Mouse (Mus musculus) hindbrain, embryonic 16.5 days (tissue): ENCODE measurements around the gene Gm49395. TPM values are rescaled to one million over a fixed set of nuclear protein-coding genes. Genes with fewer than 3 reads are reported as not detected.

Source experiments
- ATAC-seq: fragments of 200-750 bp; cut with Nextera tagmentation; 2 replicates; pipeline ENCODE4 v1.8.0; 2017; ENCODE audit warnings: moderate TSS enrichment, moderate library complexity
- H3K27ac ChIP-seq: fragments of 300-500 bp; sonication (generic); 2 replicates; pipeline ENCODE4 v1.5.1; 2014; ENCODE audit warnings: low read depth, mild to moderate bottlenecking, control low read depth, low read length, moderate library complexity
- H3K27me3 ChIP-seq: fragments of 300-500 bp; sonication (generic); replicated peaks from 2 replicates; pipeline ENCODE4 v1.6.1; 2014; ENCODE audit warnings: low read length; ENCODE audit not compliant: control insufficient read depth, insufficient read depth
- H3K36me3 ChIP-seq: fragments of 300-500 bp; sonication (generic); 2 replicates; pipeline ENCODE4 v1.6.1; 2014; ENCODE audit warnings: mild to moderate bottlenecking, low read length, moderate library complexity, mixed read lengths; ENCODE audit not compliant: control insufficient read depth, insufficient read depth
- H3K4me1 ChIP-seq: fragments of 300-500 bp; sonication (generic); 2 replicates; pipeline ENCODE4 v1.6.1; 2014; ENCODE audit warnings: low read depth, low read length; ENCODE audit not compliant: control insufficient read depth, insufficient read depth
- H3K4me2 ChIP-seq: fragments of 300-500 bp; sonication (generic); 2 replicates; pipeline ENCODE4 v1.6.1; 2014; ENCODE audit warnings: mild to moderate bottlenecking, low read length, control low read depth, moderate library complexity
- H3K4me3 ChIP-seq: fragments of 300-500 bp; sonication (generic); 2 replicates; pipeline ENCODE4 v1.5.1; 2014; ENCODE audit warnings: mild to moderate bottlenecking, low read length, control low read depth, moderate library complexity
- H3K9ac ChIP-seq: fragments of 300-500 bp; sonication (generic); 2 replicates; pipeline ENCODE4 v1.6.1; 2014; ENCODE audit warnings: low read depth, mild to moderate bottlenecking, control low read depth, low read length, moderate library complexity
- H3K9me3 ChIP-seq: fragments of 300-500 bp; sonication (generic); 2 replicates; pipeline ENCODE4 v1.6.1; 2014; ENCODE audit warnings: mild to moderate bottlenecking, low read length, moderate library complexity; ENCODE audit not compliant: control insufficient read depth
- WGBS: fragments of 180-500 bp; shearing (Covaris S2); extraction: QIAGEN DNeasy Blood & Tissue Kit; methylation state at CpG from one replicate; pipeline ENCODE4 v1.1.7; 2014; 5-methylcytosine and 5-hydroxymethylcytosine counted together
- polyA plus RNA-seq: library from polyadenylated mRNA; unstranded; fragments of >200 nt; fragmentation: Nextera tagmentation; extraction: Ambion mirVana; gene quantifications from 2 replicates; pipeline ENCODE4 v1.2.1, GENCODE M21; 2015

Gene Gm49395
- polyA plus RNA-seq, 1 experiment from 2014 or later, result 3.4 TPM

GRCm38 (mm10) chr13:115050660-115051559, 50.8 kb downstream of the Gm49395 start:
- 70% methylated on average over 13 of the region's 13 CpGs for WGBS
- ATAC-seq, result peak; percentile 80
- H3K9ac ChIP-seq, result no peak overlapping the region
- H3K4me2 ChIP-seq, result no peak overlapping the region
- no peaks in the 10 kb centered on the region for H3K9me3 ChIP-seq
- H3K4me1 ChIP-seq, result no peaks in the 10 kb centered on the region
- no peak overlapping the region for H3K27ac ChIP-seq
- no peak overlapping the region for H3K4me3 ChIP-seq
- H3K27me3 ChIP-seq, result no peaks in the 10 kb centered on the region
- H3K36me3 ChIP-seq, result no peaks in the 10 kb centered on the region

GRCm38 (mm10) chr13:115042652-115043051, 59.1 kb downstream of the Gm49395 start:
- WGBS, result 74% methylated on average over 2 of the region's 2 CpGs
- no peak overlapping the region for H3K9ac ChIP-seq
- no peaks in the 10 kb centered on the region for H3K4me1 ChIP-seq
- H3K27me3 ChIP-seq, result no peaks in the 10 kb centered on the region
- no peak for ATAC-seq
- H3K27ac ChIP-seq, result no peak overlapping the region
- no peaks in the 10 kb centered on the region for H3K36me3 ChIP-seq
- no peaks in the 10 kb centered on the region for H3K9me3 ChIP-seq
- no peak overlapping the region for H3K4me2 ChIP-seq
- no peak overlapping the region for H3K4me3 ChIP-seq

DNA sequence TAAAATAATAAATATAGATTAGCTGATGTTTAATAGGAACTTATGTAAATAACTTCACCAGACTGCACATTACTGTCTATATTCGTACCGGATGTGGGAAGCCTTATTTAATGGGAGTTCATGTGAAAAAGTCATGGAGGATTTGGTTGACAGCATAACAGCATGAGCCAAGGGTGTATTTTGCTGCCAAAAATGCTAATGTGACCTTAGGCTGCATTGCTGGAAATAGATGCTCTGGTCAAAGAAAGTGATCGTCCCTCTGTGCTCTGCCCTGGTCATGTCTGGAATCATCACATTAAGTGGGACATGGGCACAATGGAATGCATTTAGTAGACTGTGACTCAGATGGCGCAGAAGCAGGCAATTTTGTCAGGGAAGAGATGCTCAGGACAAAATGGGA, 64.4 kb downstream of the Gm49395 start:
- no peak overlapping the region for H3K4me3 ChIP-seq
- WGBS, result 43% methylated on average over 4 of the region's 4 CpGs
- ATAC-seq, result peak; percentile 83
- no peaks in the 10 kb centered on the region for H3K4me1 ChIP-seq
- H3K9ac ChIP-seq, result no peak overlapping the region
- no peaks in the 10 kb centered on the region for H3K9me3 ChIP-seq
- no peak overlapping the region for H3K27ac ChIP-seq
- no peaks in the 10 kb centered on the region for H3K36me3 ChIP-seq
- no peaks in the 10 kb centered on the region for H3K27me3 ChIP-seq
- no peak overlapping the region for H3K4me2 ChIP-seq

GRCm38 (mm10) chr13:115035387-115035786, 66.3 kb downstream of the Gm49395 start:
- Histone ChIP-seq H3K27ac (no peak overlapping the region), H3K9me3 (no peaks in the 10 kb centered on the region), H3K9ac (no peak overlapping the region), H3K4me2 (no peak overlapping the region), H3K4me3 (no peak overlapping the region), H3K27me3 (no peaks in the 10 kb centered on the region), H3K36me3 (no peaks in the 10 kb centered on the region), H3K4me1 (no peaks in the 10 kb centered on the region)
- no peak for ATAC-seq
- WGBS, result 81% methylated on average over 8 of the region's 8 CpGs

DNA sequence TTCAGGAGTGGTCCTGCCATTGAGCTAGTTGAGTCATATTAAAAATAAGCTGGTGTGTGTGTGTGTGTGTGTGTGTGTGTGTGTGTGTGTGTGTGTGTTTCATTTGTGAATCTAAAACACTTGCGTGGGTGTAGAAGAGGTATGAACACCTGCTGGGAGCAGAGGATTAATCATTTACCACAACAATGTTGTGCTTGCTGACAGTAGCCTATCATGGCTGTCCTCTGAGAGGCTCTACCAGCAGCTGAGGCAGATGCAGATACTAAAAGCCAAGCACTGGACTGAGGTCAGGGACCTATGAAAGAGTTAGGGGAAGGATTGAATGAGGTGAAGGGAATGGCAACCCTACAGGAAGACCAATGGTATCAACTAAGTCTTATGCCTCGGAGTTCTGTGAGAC, 68.6 kb downstream of the Gm49395 start:
- Histone ChIP-seq H3K4me1 (no peaks in the 10 kb centered on the region), H3K4me2 (no peak overlapping the region), H3K4me3 (no peak overlapping the region), H3K27me3 (no peaks in the 10 kb centered on the region), H3K9me3 (no peaks in the 10 kb centered on the region), H3K9ac (no peak overlapping the region), H3K27ac (no peak overlapping the region), H3K36me3 (no peaks in the 10 kb centered on the region)
- WGBS, result 73% methylated on average over 2 of the region's 2 CpGs
- ATAC-seq, result no peak

DNA sequence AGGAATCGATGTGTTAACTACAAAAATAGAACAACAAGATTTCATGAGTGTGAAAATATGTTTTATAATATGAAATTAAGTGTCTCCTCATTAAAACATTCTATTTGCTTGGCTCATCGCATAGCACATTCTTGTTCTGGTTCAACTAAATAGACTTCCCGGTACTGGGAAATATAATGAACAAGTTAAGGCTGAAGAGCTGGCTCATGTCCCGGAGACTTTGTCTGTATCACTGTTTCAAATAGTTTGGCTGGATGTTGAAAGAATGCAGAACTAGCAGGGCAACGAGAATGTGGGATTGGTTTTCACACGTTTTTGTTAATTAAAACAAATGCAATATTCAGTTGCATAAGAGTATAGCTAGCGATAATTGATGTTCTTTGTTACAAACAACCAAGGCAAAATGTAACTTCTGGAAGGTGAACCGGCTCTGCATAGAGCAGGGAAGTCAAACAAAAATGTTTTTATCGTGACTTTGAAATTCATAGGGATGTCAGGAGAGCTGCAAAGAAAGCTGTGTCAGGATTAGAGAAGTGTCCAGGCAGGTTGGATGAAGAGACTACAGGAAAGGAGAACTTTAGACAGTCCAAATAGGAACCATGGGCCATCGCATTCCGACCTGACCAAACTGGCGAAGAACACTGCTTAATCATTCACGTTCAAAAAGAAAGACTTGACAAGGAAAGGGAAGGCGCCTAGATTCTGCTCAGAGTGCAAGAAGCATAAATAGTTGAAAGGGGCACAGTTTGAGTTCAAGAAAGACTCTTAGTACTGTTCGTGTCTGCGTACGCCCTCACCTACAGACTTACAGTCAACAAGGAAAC, 70.3 kb downstream of the Gm49395 start:
- 79% methylated on average over 17 of the region's 17 CpGs for WGBS

GRCm38 (mm10) chr13:115025394-115025793, 76.3 kb downstream of the Gm49395 start:
- no peak overlapping the region for H3K4me3 ChIP-seq
- no peaks in the 10 kb centered on the region for H3K27me3 ChIP-seq
- no peak for ATAC-seq
- 84% methylated on average over 3 of the region's 3 CpGs for WGBS
- H3K9me3 ChIP-seq, result no peaks in the 10 kb centered on the region
- no peaks in the 10 kb centered on the region for H3K36me3 ChIP-seq
- no peaks in the 10 kb centered on the region for H3K4me1 ChIP-seq
- H3K4me2 ChIP-seq, result no peak overlapping the region
- H3K27ac ChIP-seq, result no peak overlapping the region
- no peak overlapping the region for H3K9ac ChIP-seq

More for the DNA sequence above, 70.3 kb downstream of the Gm49395 start:
- Histone ChIP-seq H3K36me3 (no peaks in the 10 kb centered on the region), H3K9me3 (no peaks in the 10 kb centered on the region), H3K27ac (no peak overlapping the region), H3K4me1 (no peaks in the 10 kb centered on the region), H3K4me2 (no peak overlapping the region), H3K4me3 (no peak overlapping the region), H3K27me3 (no peaks in the 10 kb centered on the region), H3K9ac (no peak overlapping the region)
- ATAC-seq, result no peak

DNA sequence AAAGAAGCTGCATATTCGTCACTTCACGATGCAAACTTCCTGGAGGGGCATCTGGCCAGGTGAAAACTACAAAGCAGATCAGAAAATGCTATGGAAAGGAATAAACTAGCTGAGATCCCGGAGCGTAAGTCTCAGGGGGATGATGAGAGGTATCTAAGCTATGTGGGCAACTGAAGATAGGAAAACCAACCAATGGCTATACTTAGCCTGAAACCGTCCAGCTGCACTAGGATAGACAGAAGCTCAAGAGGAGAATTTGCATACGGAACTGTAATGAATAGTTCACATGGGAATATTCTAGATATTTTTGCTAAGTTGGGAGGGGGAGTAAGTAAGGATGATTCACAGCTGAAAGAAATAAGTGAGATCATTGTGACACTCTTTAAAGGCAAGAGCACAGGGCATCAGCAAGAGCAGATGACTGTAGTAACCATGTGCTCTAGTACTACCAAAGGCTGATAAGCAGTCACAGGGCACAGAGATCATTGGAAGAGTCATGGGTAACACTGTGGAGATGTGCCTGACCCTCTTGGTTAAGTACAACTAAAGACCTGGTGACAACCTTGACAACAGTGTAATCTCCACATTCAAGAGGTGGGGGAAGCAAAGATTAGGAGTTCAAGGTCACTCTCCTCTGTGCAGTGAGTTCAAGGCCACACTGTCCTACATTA, 79.5 kb downstream of the Gm49395 start:
- 89% methylated on average over 6 of the region's 6 CpGs for WGBS

GRCm38 (mm10) chr13:115021411-115021810, 80.3 kb downstream of the Gm49395 start:
- Histone ChIP-seq H3K9ac (no peak overlapping the region), H3K9me3 (no peaks in the 10 kb centered on the region), H3K36me3 (no peaks in the 10 kb centered on the region), H3K4me2 (no peak overlapping the region), H3K4me1 (no peaks in the 10 kb centered on the region), H3K4me3 (no peak overlapping the region), H3K27ac (no peak overlapping the region), H3K27me3 (no peaks in the 10 kb centered on the region)
- no peak for ATAC-seq
- 80% methylated on average over 10 of the region's 10 CpGs for WGBS

More for the DNA sequence above, 79.5 kb downstream of the Gm49395 start:
- H3K36me3 ChIP-seq, result no peaks in the 10 kb centered on the region
- H3K4me1 ChIP-seq, result no peaks in the 10 kb centered on the region
- H3K9me3 ChIP-seq, result no peaks in the 10 kb centered on the region
- no peak for ATAC-seq
- no peak overlapping the region for H3K4me2 ChIP-seq
- no peak overlapping the region for H3K27ac ChIP-seq
- H3K4me3 ChIP-seq, result no peak overlapping the region
- no peak overlapping the region for H3K9ac ChIP-seq
- H3K27me3 ChIP-seq, result no peaks in the 10 kb centered on the region
